In genomic region chr17:56406878-56407277, GRCm38 (mm10) we compare ENCODE assay signal across 11 mouse cellular contexts.
DNase-seq lines count a peak whose midpoint lies in the region; ATAC-seq and TF ChIP-seq lines count a peak whose summit lies in the region.
"Had no signal": no experiment of that assay in that cellular context is flagged by ENCODE, and none has a peak within 500 bp of the region (broad histone marks: within the 10 kb centered on the region; RNA-seq: fewer than 3 reads in every experiment).

No protein-coding gene starts in this region.

- 57% methylated on average over 4 of the region's 4 CpGs for WGBS in liver, embryonic 12.5 days (ENCODE audit: insufficient replicate concordance)
- 60% methylated on average over 4 of the region's 4 CpGs for WGBS in forebrain, embryonic 12.5 days
- 35% methylated on average over 4 of the region's 4 CpGs for WGBS in hindbrain, postnatal 0 days

- intact Hi-C loops in gastrocnemius, postnatal 14 days (cut with DNase I; ENCODE audit: low total_unique reads): no loop called here

- H3K36me3 ChIP-seq in liver, embryonic 12.5 days: peaks cover 25% of the 10 kb centered on the region
- peaks cover 50% of the 10 kb centered on the region for H3K36me3 ChIP-seq in forebrain, embryonic 12.5 days (replicated peaks)
- peaks cover 30% of the 10 kb centered on the region for H3K36me3 ChIP-seq in hindbrain, postnatal 0 days (ENCODE audit: insufficient read depth, low read length)

- H3K4me3 ChIP-seq in liver, embryonic 12.5 days: no peak overlapping the region
- H3K4me3 ChIP-seq in forebrain, embryonic 12.5 days (replicated peaks): no peak overlapping the region
- H3K4me3 ChIP-seq in hindbrain, postnatal 0 days (ENCODE audit: low read length): no peak overlapping the region
- H3K4me3 ChIP-seq: erythroblast, embryonic 14.5 days; heart, adult 2 months had no signal

- DNase-seq in liver: no peak
- DNase-seq in hindbrain, postnatal 0 days (ENCODE audit: low spot score): no peak
- peak; percentile 53 for DNase-seq in retina, embryonic 14.5 days (ENCODE audit: low spot score)
- DNase-seq in gastrocnemius, postnatal 14 days: no peak
- DNase-seq in urinary bladder, postnatal 25 days (ENCODE audit: low spot score): no peak
- DNase-seq: cerebellum, adult 11 months; heart, adult 2 months; kidney, adult 8-10 months had no signal

- no peak overlapping the region for H3K9ac ChIP-seq in liver, embryonic 12.5 days
- no peak overlapping the region for H3K9ac ChIP-seq in forebrain, embryonic 12.5 days
- H3K9ac ChIP-seq in hindbrain, postnatal 0 days (replicated peaks; ENCODE audit: low read length): no peak overlapping the region

- no peak overlapping the region for H3K4me2 ChIP-seq in liver, embryonic 12.5 days
- H3K4me2 ChIP-seq in forebrain, embryonic 12.5 days: no peak overlapping the region
- no peak overlapping the region for H3K4me2 ChIP-seq in hindbrain, postnatal 0 days (ENCODE audit: low read depth, low read length)

- no peak for ATAC-seq in liver, embryonic 12.5 days
- 0 out of 2 replicates have a peak, but pooled peaks have one; percentile 4 for ATAC-seq in forebrain, embryonic 12.5 days (ENCODE audit: low FRiP score)
- ATAC-seq in hindbrain, postnatal 0 days: no peak

- no peak for TF ChIP-seq CTCF in hindbrain, postnatal 0 days (IDR thresholded peaks at IDR 0.05; ENCODE audit: low read depth)

- H3K9me3 ChIP-seq in liver, embryonic 12.5 days (replicated peaks): no peaks in the 10 kb centered on the region
- no peaks in the 10 kb centered on the region for H3K9me3 ChIP-seq in forebrain, embryonic 12.5 days
- H3K9me3 ChIP-seq in hindbrain, postnatal 0 days (ENCODE audit: low read length): no peaks in the 10 kb centered on the region

- peak overlapping the region; percentile 22; the same call in 1 of the 2 replicates for H3K27ac ChIP-seq in liver, embryonic 12.5 days
- H3K27ac ChIP-seq in forebrain, embryonic 12.5 days: peak overlapping the region; percentile 54
- H3K27ac ChIP-seq in hindbrain, postnatal 0 days: peak overlapping the region; percentile 43
- H3K27ac ChIP-seq: heart, adult 2 months had no signal

- no peaks in the 10 kb centered on the region for H3K27me3 ChIP-seq in liver, embryonic 12.5 days (replicated peaks)
- H3K27me3 ChIP-seq in forebrain, embryonic 12.5 days: no peaks in the 10 kb centered on the region
- no peaks in the 10 kb centered on the region for H3K27me3 ChIP-seq in hindbrain, postnatal 0 days (ENCODE audit: insufficient read depth, low read length)

- H3K4me1 ChIP-seq in liver, embryonic 12.5 days: peaks cover 40% of the 10 kb centered on the region
- H3K4me1 ChIP-seq in forebrain, embryonic 12.5 days: peaks cover 32% of the 10 kb centered on the region
- H3K4me1 ChIP-seq in hindbrain, postnatal 0 days (ENCODE audit: insufficient read depth, low read length): peaks cover 7% of the 10 kb centered on the region; the same call in 1 of the 2 replicates
